Mouse (Mus musculus) liver, embryonic 14.5 days (tissue): ENCODE data around the gene Naglu.

Experiments
- CTCF ChIP-seq: IDR thresholded peaks from 2 replicates; pipeline ENCODE4 v1.5.1; 2016; ENCODE audit warnings: antibody characterized with exemption, low read depth, control low read depth
- EP300 ChIP-seq: IDR thresholded peaks from 2 replicates; pipeline ENCODE4 v1.6.1; 2016; ENCODE audit warnings: antibody characterized with exemption, low read depth

- no peak for TF ChIP-seq CTCF
- TF ChIP-seq EP300, result no peak
These were observed 32.0 kb upstream of the Naglu start for GRCm38 (mm10) chr11:101037795-101038194.
